Mouse (Mus musculus) left cerebral cortex, adult 2 months (tissue): ENCODE data around the gene Ccdc36. TPM values are rescaled to one million over a fixed set of nuclear protein-coding genes. Genes with fewer than 3 reads are reported as not detected.
A peak's percentile ranks its signal among the peaks of the same experiment; 100 is the strongest.

Source experiments
- DNase-seq, 2 experiments: peaks; one replicate each; pipeline ENCODE4 v3.0.0; 2021 to 2022; ENCODE audit warnings: low spot score in 2 of 2, mixed read lengths in 1 of 2; ENCODE audit errors: extremely low spot score in 1 of 2
- H3K27ac ChIP-seq: fragments of 200-600 bp; 2 replicates; pipeline ENCODE4 v1.8.1; 2022
- H3K4me3 ChIP-seq: fragments of 200-600 bp; 2 replicates; pipeline ENCODE4 v1.8.1; 2022
- CTCF ChIP-seq: fragments of 200-600 bp; IDR thresholded peaks from 2 replicates; pipeline ENCODE4 v1.8.1; 2022; ENCODE audit warnings: antibody characterized with exemption, mild to moderate bottlenecking, moderate library complexity
- intact Hi-C: fragments of 180-260 bp; cut with DNase I; formaldehyde crosslinking; loops from one replicate; pipeline ENCODE4 v1.15.1; 2025
- total RNA-seq, 2 experiments: library from RNA; stranded (reverse); gene quantifications; 2 replicates each; pipeline ENCODE4 v1.2.3; 2021

Gene Ccdc36
- total RNA-seq, 2 experiments from 2014 or later: 0.26 to 0.29 TPM

DNA sequence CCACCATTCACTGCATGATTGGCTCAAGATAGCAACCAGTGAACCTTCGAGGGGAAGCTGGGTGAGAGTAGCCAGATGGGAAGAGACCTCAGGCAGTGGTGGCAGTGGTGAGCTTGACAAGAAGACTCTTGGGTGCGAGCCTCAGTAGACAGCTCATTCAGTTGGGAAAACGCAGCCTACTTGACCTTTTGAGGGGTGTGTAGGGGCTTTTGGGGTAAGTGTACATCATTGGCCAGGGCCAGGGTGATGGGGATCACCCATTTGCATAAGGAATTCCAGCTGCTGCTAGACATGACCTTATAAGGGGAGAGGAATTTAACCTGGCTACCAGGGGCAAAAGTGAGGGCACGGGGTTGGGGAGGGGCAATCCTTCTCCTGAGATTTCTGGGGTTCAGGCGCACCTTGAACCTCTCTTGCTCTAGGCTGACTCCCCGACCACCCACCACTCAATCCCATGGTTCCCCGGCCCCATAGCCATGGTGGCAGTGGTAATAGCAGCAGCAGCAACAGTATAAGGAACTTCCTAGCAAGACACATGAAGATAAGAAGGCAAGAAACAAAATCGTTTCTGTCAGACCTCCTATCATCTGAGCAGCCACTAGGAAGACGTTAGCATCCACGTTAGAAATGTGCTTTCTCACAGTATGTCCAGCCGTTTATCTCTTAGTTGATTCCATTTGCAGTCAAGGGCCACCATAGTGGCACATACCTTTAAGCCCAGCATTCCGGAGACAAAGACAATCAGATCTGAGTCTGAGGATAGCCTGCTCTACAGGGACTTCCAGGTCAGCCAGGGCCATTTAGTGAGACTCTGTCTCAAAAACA lies 27.7 kb upstream of the Ccdc36 start:
- TF ChIP-seq CTCF: no peak
- no peak overlapping the region for H3K4me3 ChIP-seq
- intact Hi-C loops: no loop called here
- no peak for DNase-seq
- no peak overlapping the region for H3K27ac ChIP-seq

GRCm38 (mm10) chr9:108454429-108454828 lies 26.1 kb upstream of the Ccdc36 start:
- H3K27ac ChIP-seq: no peak overlapping the region; the same call in 1 of the 2 replicates
- DNase-seq: no peak
- no peak overlapping the region for H3K4me3 ChIP-seq
- intact Hi-C loops: no loop called here
- TF ChIP-seq CTCF: no peak

- DNase-seq: no peak
- Histone ChIP-seq H3K4me3 (no peak overlapping the region), H3K27ac (peak overlapping the region; percentile 29; the same call in 1 of the 2 replicates)
- no peak for TF ChIP-seq CTCF
- intact Hi-C loops: loop anchor here (2.0 kb wide), 1 partner anchor 53 kb away; no protein-coding TSS in a partner anchor
These were observed 25.2 kb upstream of the Ccdc36 start for GRCm38 (mm10) chr9:108453458-108453857.

GRCm38 (mm10) chr9:108452911-108453310 lies 24.6 kb upstream of the Ccdc36 start:
- peak overlapping the region; percentile 71 for H3K4me3 ChIP-seq
- intact Hi-C loops: loop anchor here (2.0 kb wide), 1 partner anchor 52 kb away; no protein-coding TSS in a partner anchor
- no peak for TF ChIP-seq CTCF
- DNase-seq: no peak
- peak overlapping the region; percentile 29; the same call in 1 of the 2 replicates for H3K27ac ChIP-seq

DNA sequence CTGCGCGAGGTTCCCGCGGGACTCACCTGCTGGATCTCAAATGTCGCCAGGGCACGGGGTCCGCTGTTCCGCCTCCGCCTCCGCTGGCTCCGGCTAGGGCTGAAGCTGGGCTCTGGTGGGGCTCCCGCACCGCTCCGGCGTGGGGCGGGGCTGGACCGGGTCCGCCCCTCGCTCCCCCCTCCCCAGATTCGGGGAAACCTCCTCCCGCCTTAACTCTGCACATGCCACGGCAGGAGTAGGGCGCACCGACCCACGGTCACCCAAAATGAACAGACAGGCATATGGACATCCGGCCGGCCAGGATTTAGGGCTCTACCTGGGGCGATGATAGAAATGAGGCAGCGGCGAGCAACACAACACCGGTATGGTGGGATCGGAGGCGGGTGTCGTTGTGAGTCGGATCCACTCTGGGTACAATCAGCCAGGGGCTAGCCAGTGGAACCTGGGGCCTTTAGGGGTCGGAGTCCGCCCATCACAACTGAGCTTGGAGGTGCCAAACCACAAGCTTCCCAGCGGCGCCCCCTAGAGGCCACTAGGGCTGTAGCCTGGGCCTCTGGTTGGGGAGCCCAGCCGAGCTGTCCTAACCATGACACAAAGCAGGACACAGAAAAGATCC lies 24.1 kb upstream of the Ccdc36 start:
- peak; percentile 87 to 93 for DNase-seq
- H3K27ac ChIP-seq: peak overlapping the region; percentile 84
- intact Hi-C loops: loop anchor here (2.0 kb wide), 1 partner anchor 52 kb away; no protein-coding TSS in a partner anchor
- peak; percentile 98 for TF ChIP-seq CTCF
- H3K4me3 ChIP-seq: peak overlapping the region; percentile 71

GRCm38 (mm10) chr9:108451519-108452160 lies 23.4 kb upstream of the Ccdc36 start:
- DNase-seq: no peak
- Histone ChIP-seq H3K27ac (peak overlapping the region; percentile 84), H3K4me3 (peak overlapping the region; percentile 71)
- no peak for TF ChIP-seq CTCF
- intact Hi-C loops: loop anchor here (2.0 kb wide), 1 partner anchor 51 kb away; no protein-coding TSS in a partner anchor

- no peak for DNase-seq
- intact Hi-C loops: no loop called here
- no peak for TF ChIP-seq CTCF
- Histone ChIP-seq H3K27ac (peak overlapping the region; percentile 67), H3K4me3 (peak overlapping the region; percentile 71)
These were observed 22.8 kb upstream of the Ccdc36 start for GRCm38 (mm10) chr9:108451170-108451493.

GRCm38 (mm10) chr9:108450292-108451169 lies 22.2 kb upstream of the Ccdc36 start:
- DNase-seq: peak in 1 of 2 experiments; percentile 68
- Histone ChIP-seq H3K27ac (peak overlapping the region; percentile 67), H3K4me3 (peak overlapping the region; percentile 71)
- no peak for TF ChIP-seq CTCF
- intact Hi-C loops: no loop called here

DNA sequence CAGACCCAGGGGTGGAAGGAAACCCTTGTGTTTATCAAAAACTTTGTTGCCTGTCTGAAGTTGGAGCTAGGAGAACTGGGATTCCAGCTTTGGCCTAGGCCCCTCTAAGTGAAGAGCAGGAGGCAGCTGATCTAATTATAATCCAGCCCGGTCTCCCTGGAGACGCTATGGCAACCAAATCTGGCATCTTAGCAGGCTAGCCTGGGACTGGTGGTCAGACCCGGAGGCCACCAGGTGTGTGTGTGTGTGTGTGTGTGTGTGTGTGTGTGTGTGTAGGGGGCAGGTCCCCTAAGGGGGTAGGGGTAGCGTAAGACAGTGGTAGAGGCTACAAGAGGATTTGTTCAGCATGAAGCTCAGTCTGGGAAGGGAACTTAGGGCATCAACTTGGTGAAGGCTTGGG lies 21.6 kb upstream of the Ccdc36 start:
- Histone ChIP-seq H3K27ac (peak overlapping the region; percentile 67), H3K4me3 (peak overlapping the region; percentile 20)
- intact Hi-C loops: no loop called here
- TF ChIP-seq CTCF: no peak
- peak; percentile 59 to 62 for DNase-seq

DNA sequence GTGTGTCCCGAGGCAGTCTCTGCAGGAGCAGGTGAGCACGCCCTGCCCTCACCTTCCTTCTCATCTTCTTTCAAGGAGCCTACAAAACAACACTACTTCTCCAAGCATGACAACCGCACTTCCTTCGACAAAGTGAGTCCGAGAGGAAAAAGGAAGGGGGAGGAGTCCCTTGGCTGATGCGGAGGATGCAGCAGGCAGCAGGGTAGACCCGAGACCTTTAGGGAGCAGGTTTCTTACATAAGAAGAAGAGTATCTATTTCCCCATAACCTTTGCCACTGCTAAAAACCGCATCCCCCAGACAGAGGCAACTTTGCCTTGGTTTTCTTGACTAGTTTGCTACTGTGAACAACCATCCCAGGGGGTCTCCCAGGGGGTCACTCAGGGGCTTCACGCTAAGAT lies 16.8 kb upstream of the Ccdc36 start:
- intact Hi-C loops: no loop called here
- no peak for DNase-seq
- no peak for TF ChIP-seq CTCF
- H3K27ac ChIP-seq: no peak overlapping the region
- no peak overlapping the region for H3K4me3 ChIP-seq
